Mouse (Mus musculus) MEL (cell line): ENCODE results near the gene S100a10. TPM values are rescaled to one million over a fixed set of nuclear protein-coding genes. Genes with fewer than 3 reads are reported as not detected.

Experiments used
- DNase-seq: peaks from one replicate; pipeline ENCODE4 v3.0.0; 2011; ENCODE audit warnings: low read depth, low spot score
- H3K27ac ChIP-seq: 2 replicates; pipeline ENCODE4 v1.5.1; 2012; ENCODE audit warnings: low read depth, mild to moderate bottlenecking, control low read depth, low read length, moderate library complexity; ENCODE audit not compliant: control insufficient read depth
- H3K27me3 ChIP-seq, 2 experiments: fragments of 150-350 bp in 1 of 2; sonication (generic) in 1 of 2; 2 replicates each; pipeline ENCODE4 v1.6.1; 2012; ENCODE audit warnings: low read length in 2 of 2, mild to moderate bottlenecking in 2 of 2, improper control_type of control experiment in 1 of 2, moderate library complexity in 1 of 2; ENCODE audit not compliant: insufficient read depth in 2 of 2, control insufficient read depth in 1 of 2
- H3K36me3 ChIP-seq, 2 experiments: 2 replicates each; pipeline ENCODE4 v1.6.1; 2012 to 2014; ENCODE audit warnings: low read length in 2 of 2, improper control_type of control experiment in 1 of 2, inconsistent platforms in 1 of 2, mild to moderate bottlenecking in 1 of 2; ENCODE audit not compliant: insufficient read depth in 2 of 2, control insufficient read depth in 1 of 2
- H3K4me1 ChIP-seq, 2 experiments: fragments of 150-350 bp in 1 of 2; sonication (generic) in 1 of 2; 2 replicates each; pipeline ENCODE4 v1.6.1; 2012; ENCODE audit warnings: low read length in 2 of 2, improper control_type of control experiment in 1 of 2, mild to moderate bottlenecking in 1 of 2; ENCODE audit not compliant: insufficient read depth in 2 of 2, control insufficient read depth in 1 of 2
- H3K4me3 ChIP-seq, 2 experiments: fragments of 150-350 bp in 1 of 2; sonication (generic) in 1 of 2; 2 replicates each; pipeline ENCODE4 v1.5.1; 2012; ENCODE audit warnings: low read depth in 2 of 2, low read length in 2 of 2, mild to moderate bottlenecking in 2 of 2, moderate library complexity in 2 of 2, control low read depth in 1 of 2, improper control_type of control experiment in 1 of 2; ENCODE audit not compliant: control insufficient read depth in 1 of 2, insufficient read depth in 1 of 2
- H3K79me2 ChIP-seq: 2 replicates; pipeline ENCODE4 v1.6.1; 2012; ENCODE audit warnings: mild to moderate bottlenecking, low read length, moderate library complexity; ENCODE audit not compliant: control insufficient read depth, poor library complexity, insufficient read depth
- H3K9ac ChIP-seq: 2 replicates; pipeline ENCODE4 v1.6.1; 2012; ENCODE audit warnings: low read depth, mild to moderate bottlenecking, control low read depth, low read length, moderate library complexity; ENCODE audit not compliant: control insufficient read depth, poor library complexity, severe bottlenecking
- H3K9me3 ChIP-seq: fragments of 150-350 bp; sonication (generic); replicated peaks from 2 replicates; pipeline ENCODE4 v1.6.1; 2012; ENCODE audit warnings: mild to moderate bottlenecking, low read length, improper control_type of control experiment, moderate library complexity; ENCODE audit not compliant: insufficient read depth
- CHD1 ChIP-seq: IDR thresholded peaks from 2 replicates; pipeline ENCODE4 v1.6.1; 2012; ENCODE audit warnings: low read depth, mild to moderate bottlenecking, inconsistent platforms, low read length, improper control_type of control experiment
- CTCF ChIP-seq, 3 experiments: IDR thresholded peaks in 2 of 3; conservative IDR thresholded peaks in 1 of 3; 2 replicates each; pipeline ENCODE4 v1.5.1; 2011 to 2012; ENCODE audit warnings: low read length in 3 of 3, low read depth in 2 of 3, mild to moderate bottlenecking in 2 of 3, improper control_type of control experiment in 1 of 3, inconsistent platforms in 1 of 3, mixed read lengths in 1 of 3, moderate library complexity in 1 of 3; ENCODE audit not compliant: control insufficient read depth in 1 of 3, insufficient read depth in 1 of 3, poor library complexity in 1 of 3, severe bottlenecking in 1 of 3
- E2F4 ChIP-seq: IDR thresholded peaks from 2 replicates; pipeline ENCODE4 v1.6.1; 2011; ENCODE audit warnings: low read depth, low read length, improper control_type of control experiment, borderline replicate concordance
- ELF1 ChIP-seq: IDR thresholded peaks from 2 replicates; pipeline ENCODE4 v1.6.1; 2014; ENCODE audit warnings: low read depth, mild to moderate bottlenecking, inconsistent platforms, low read length, improper control_type of control experiment, moderate library complexity
- EP300 ChIP-seq, 2 experiments: IDR thresholded peaks; 2 replicates each; pipeline ENCODE4 v1.6.1; 2011; ENCODE audit warnings: improper control_type of control experiment in 2 of 2, low read length in 2 of 2, low read depth in 1 of 2, mild to moderate bottlenecking in 1 of 2
- GATA1 ChIP-seq: IDR thresholded peaks from 2 replicates; pipeline ENCODE4 v1.6.1; 2011; ENCODE audit warnings: low read depth, low read length, improper control_type of control experiment
- JUND ChIP-seq: IDR thresholded peaks from 2 replicates; pipeline ENCODE4 v1.6.1; 2011; ENCODE audit warnings: low read depth, mild to moderate bottlenecking, improper control_type of control experiment, low read length
- KAT2A ChIP-seq: conservative IDR thresholded peaks from 2 replicates; pipeline ENCODE4 v1.6.1; 2012; ENCODE audit warnings: low read depth, low read length, improper control_type of control experiment, inconsistent platforms
- MAFK ChIP-seq: IDR thresholded peaks from 2 replicates; pipeline ENCODE4 v1.6.1; 2011; ENCODE audit warnings: low read depth, mild to moderate bottlenecking, low read length, improper control_type of control experiment, borderline replicate concordance
- MAZ ChIP-seq: IDR thresholded peaks from 2 replicates; pipeline ENCODE4 v1.6.1; 2012; ENCODE audit warnings: low read depth, mild to moderate bottlenecking, inconsistent platforms, low read length, improper control_type of control experiment
- MXI1 ChIP-seq: IDR thresholded peaks from 2 replicates; pipeline ENCODE4 v1.6.1; 2011; ENCODE audit warnings: mild to moderate bottlenecking, low read depth, low read length, improper control_type of control experiment
- MYB ChIP-seq: IDR thresholded peaks from 2 replicates; pipeline ENCODE4 v1.6.1; 2011; ENCODE audit warnings: mild to moderate bottlenecking, low read depth, low read length, improper control_type of control experiment
- NRF1 ChIP-seq: IDR thresholded peaks from 2 replicates; pipeline ENCODE4 v1.6.1; 2014; ENCODE audit warnings: low read depth, mild to moderate bottlenecking, inconsistent platforms, low read length, improper control_type of control experiment, moderate library complexity; ENCODE audit not compliant: poor library complexity, insufficient read depth, severe bottlenecking
- POLR2AphosphoS2 ChIP-seq: IDR thresholded peaks from 2 replicates; pipeline ENCODE4 v1.6.1; 2011; ENCODE audit warnings: low read length, improper control_type of control experiment
- RAD21 ChIP-seq: IDR thresholded peaks from 2 replicates; pipeline ENCODE4 v1.6.1; 2011; ENCODE audit warnings: mild to moderate bottlenecking, low read depth, low read length, improper control_type of control experiment
- TCF12 ChIP-seq: IDR thresholded peaks from 2 replicates; pipeline ENCODE4 v1.6.1; 2014; ENCODE audit warnings: low read depth, mild to moderate bottlenecking, inconsistent platforms, low read length, improper control_type of control experiment, moderate library complexity
- UBTF ChIP-seq: IDR thresholded peaks from 2 replicates; pipeline ENCODE4 v1.6.1; 2012; ENCODE audit warnings: low read depth, mild to moderate bottlenecking, inconsistent platforms, low read length, improper control_type of control experiment, moderate library complexity, borderline replicate concordance; ENCODE audit not compliant: insufficient read depth
- USF2 ChIP-seq, 2 experiments: IDR thresholded peaks; 2 replicates each; pipeline ENCODE4 v1.6.1; 2011 to 2012; ENCODE audit warnings: improper control_type of control experiment in 2 of 2, low read length in 2 of 2, borderline replicate concordance in 1 of 2, inconsistent platforms in 1 of 2, low read depth in 1 of 2, mild to moderate bottlenecking in 1 of 2; ENCODE audit not compliant: insufficient read depth in 1 of 2
- ZKSCAN1 ChIP-seq: IDR thresholded peaks from 2 replicates; pipeline ENCODE4 v1.6.1; 2012; ENCODE audit warnings: low read depth, mild to moderate bottlenecking, inconsistent platforms, low read length, improper control_type of control experiment, moderate library complexity
- ZNF384 ChIP-seq: IDR thresholded peaks from 2 replicates; pipeline ENCODE4 v1.6.1; 2012; ENCODE audit warnings: low read depth, mild to moderate bottlenecking, inconsistent platforms, low read length, improper control_type of control experiment
- polyA plus RNA-seq, 2 experiments: library from polyadenylated mRNA; stranded (reverse) in 1 of 2; unstranded in 1 of 2; fragments of >175 nt in 1 of 2; fragments of >200 nt in 1 of 2; gene quantifications; 2 replicates each; pipeline versions ENCODE4 v1.2.1 to v1.2.4; 2012; ENCODE audit warnings: low replicate concordance in 2 of 2, low read depth in 1 of 2; ENCODE audit not compliant: insufficient read length in 2 of 2, insufficient read depth in 1 of 2, missing spikeins in 1 of 2
- total RNA-seq: library from RNA; depleted of rRNA; stranded (reverse); fragments of 300-350 nt; gene quantifications from 2 replicates; pipeline ENCODE4 v1.2.3, GENCODE M21; 2012

S100a10 gene
- total and polyA plus RNA-seq, 3 experiments: 81.1 to 92.5 TPM; not detected in 1

DNA sequence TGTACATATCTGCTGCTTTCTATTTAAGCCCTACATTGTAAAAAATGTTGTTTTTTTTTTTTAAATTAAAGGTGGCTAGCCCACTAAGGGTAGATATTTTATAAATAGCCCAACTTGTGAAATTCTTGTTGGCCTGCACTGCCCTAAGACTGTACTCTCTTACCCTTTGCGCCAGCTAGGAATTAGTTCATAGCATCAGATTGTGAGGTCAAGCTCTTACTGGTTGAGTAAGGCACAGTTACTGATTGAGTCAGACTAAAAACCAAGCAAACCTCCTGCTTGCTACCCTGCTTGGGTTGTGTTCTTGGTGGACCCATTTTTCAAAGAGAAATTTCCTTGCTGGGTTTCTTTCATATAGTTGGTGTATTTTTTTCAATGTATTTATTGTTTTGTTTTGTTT, 43.1 kb upstream of the S100a10 start:
- H3K27ac ChIP-seq: no peak overlapping the region
- no peaks in the 10 kb centered on the region for H3K79me2 ChIP-seq
- DNase-seq: no peak
- no peaks in the 10 kb centered on the region for H3K9me3 ChIP-seq
- peaks cover 0 to 6% of the 10 kb centered on the region in 2 experiments; a peak in 1 of 4 replicates for H3K27me3 ChIP-seq
- H3K36me3 ChIP-seq: no peaks in the 10 kb centered on the region
- no peaks in the 10 kb centered on the region for H3K4me1 ChIP-seq
- no peak overlapping the region for H3K9ac ChIP-seq
- TF ChIP-seq ZKSCAN1: no peak
- TF ChIP-seq UBTF: no peak
- TF ChIP-seq KAT2A: no peak
- TF ChIP-seq MXI1: no peak
- no peak for TF ChIP-seq RAD21
- no peak for TF ChIP-seq E2F4
- TF ChIP-seq NRF1: no peak
- TF ChIP-seq CHD1: no peak
- no peak for TF ChIP-seq MAFK
- no peak for TF ChIP-seq ZNF384
- TF ChIP-seq GATA1: no peak
- no peak for TF ChIP-seq EP300 (IDR thresholded peaks at IDR 0.05; ENCODE audit: low read depth in 1 of 2, low read length in 2 of 2)
- no peak for TF ChIP-seq MYB
- H3K4me3 ChIP-seq: no peak overlapping the region

DNA sequence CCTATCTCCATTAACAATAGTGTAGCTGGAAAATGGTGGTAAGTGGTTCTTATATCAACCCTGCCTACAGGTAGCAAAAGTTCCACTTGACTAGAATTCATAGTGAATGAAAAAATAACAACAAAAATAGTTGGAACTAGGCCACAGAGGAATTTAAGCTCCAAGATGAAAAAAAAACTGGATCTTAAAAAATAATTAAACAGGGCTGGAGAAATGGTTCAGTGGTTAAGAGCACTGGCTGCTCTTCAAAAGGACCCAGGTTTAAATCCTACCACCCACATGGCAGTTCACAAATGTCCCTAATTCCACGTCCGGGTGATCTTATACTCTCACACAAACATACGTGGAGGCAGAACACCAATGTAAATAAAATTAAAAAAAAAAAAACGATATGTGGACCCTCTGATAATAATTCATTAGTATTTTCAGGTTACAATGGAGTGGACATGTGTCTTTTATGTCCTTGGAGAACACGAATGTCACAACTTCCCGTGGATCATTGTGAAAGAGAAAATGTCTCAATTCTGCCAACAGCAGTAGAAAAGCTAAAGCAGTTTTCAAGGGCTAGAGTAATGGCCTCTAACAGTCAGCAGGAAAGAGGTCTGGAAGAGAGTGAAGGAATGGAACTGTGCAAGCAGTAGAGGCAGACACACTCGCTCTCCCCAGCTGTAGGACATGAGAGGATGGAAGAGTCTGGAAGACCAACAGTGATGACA, 42.3 kb upstream of the S100a10 start:
- Histone ChIP-seq H3K4me1 (no peaks in the 10 kb centered on the region), H3K9me3 (no peaks in the 10 kb centered on the region), H3K79me2 (no peaks in the 10 kb centered on the region), H3K9ac (no peak overlapping the region), H3K27me3 (peaks cover 0 to 6% of the 10 kb centered on the region in 2 experiments; a peak in 1 of 4 replicates), H3K27ac (no peak overlapping the region), H3K36me3 (no peaks in the 10 kb centered on the region), H3K4me3 (no peak overlapping the region)
- TF ChIP-seq MXI1: no peak
- TF ChIP-seq NRF1: no peak
- TF ChIP-seq MAFK: no peak
- no peak for TF ChIP-seq CHD1
- TF ChIP-seq TCF12: no peak
- TF ChIP-seq ELF1: no peak
- TF ChIP-seq POLR2AphosphoS2: no peak
- no peak for TF ChIP-seq UBTF
- TF ChIP-seq JUND: no peak
- TF ChIP-seq CTCF (IDR thresholded peaks at IDR 0.05 in 2 of 3, conservative IDR thresholded peaks at IDR 0.05 in 1 of 3; ENCODE audit: control insufficient read depth in 1 of 3, insufficient read depth in 1 of 3, low read depth in 2 of 3, low read length in 3 of 3, poor library complexity in 1 of 3, severe bottlenecking in 1 of 3): no peak
- TF ChIP-seq MAZ: no peak
- TF ChIP-seq USF2 (IDR thresholded peaks at IDR 0.05; ENCODE audit: borderline replicate concordance in 1 of 2, insufficient read depth in 1 of 2, low read depth in 1 of 2, low read length in 2 of 2): no peak
- no peak for DNase-seq
